Mouse (Mus musculus) erythroblast, embryonic 14.5 days (primary cell): ENCODE data around the gene Map3k10. TPM values are rescaled to one million over a fixed set of nuclear protein-coding genes. Genes with fewer than 3 reads are reported as not detected.
"Not testable (repeated sequence)": the region's sequence is repeated elsewhere in the genome, so short reads cannot be mapped to it uniquely, and the experiment has no call there.

Experiments
- H3K27me3 ChIP-seq: 2 replicates; pipeline ENCODE4 v1.6.1; 2012; ENCODE audit warnings: inconsistent platforms; ENCODE audit not compliant: control insufficient read depth
- H3K36me3 ChIP-seq: 2 replicates; pipeline ENCODE4 v1.6.1; 2012; ENCODE audit warnings: mild to moderate bottlenecking, inconsistent platforms; ENCODE audit not compliant: control insufficient read depth
- H3K4me1 ChIP-seq: 2 replicates; pipeline ENCODE4 v1.6.1; 2012; ENCODE audit warnings: inconsistent platforms; ENCODE audit not compliant: control insufficient read depth
- H3K4me3 ChIP-seq: replicated peaks from 2 replicates; pipeline ENCODE3; 2012; ENCODE audit warnings: moderate library complexity, mild to moderate bottlenecking, inconsistent platforms
- H3K9me3 ChIP-seq: 2 replicates; pipeline ENCODE4 v1.6.1; 2012; ENCODE audit warnings: low read length, inconsistent platforms, mixed read lengths; ENCODE audit not compliant: control insufficient read depth
- GATA1 ChIP-seq: IDR thresholded peaks from 2 replicates; pipeline ENCODE4 v1.6.1; 2012; ENCODE audit warnings: low read length, inconsistent platforms, mixed read lengths
- TAL1 ChIP-seq: IDR thresholded peaks from 3 replicates; pipeline ENCODE4 v1.6.1; 2012; ENCODE audit warnings: low read length, inconsistent platforms, mixed read lengths
- polyA plus RNA-seq: library from polyadenylated mRNA; stranded (reverse); fragments of >175 nt; gene quantifications from 2 replicates; pipeline ENCODE4 v1.2.3, GENCODE M21; 2012

Map3k10 gene
- polyA plus RNA-seq, 1 experiment = 2.0 TPM

DNA sequence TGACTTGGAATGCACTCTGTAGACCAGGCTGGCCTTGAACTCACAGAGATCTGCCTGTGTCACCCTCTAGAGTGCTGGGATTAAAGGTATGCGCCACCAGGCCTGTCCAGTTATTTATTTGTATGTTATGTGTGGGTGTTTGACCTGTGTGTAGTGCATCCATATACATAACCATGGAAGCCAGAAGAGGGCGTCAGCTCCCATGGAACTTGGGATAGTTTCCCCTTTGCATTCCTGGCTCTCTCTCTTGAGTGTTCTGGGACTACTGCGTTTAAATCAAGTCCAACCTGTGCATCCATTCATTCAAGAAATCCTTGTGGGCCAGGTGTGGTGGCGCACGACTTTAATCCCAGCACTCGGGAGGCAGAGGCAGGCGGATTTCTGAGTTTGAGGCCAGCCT, 27.9 kb downstream of the Map3k10 start:
- Histone ChIP-seq H3K9me3 (no peaks in the 10 kb centered on the region), H3K27me3 (peaks cover 1% of the 10 kb centered on the region), H3K4me3 (no peak overlapping the region), H3K36me3 (no peaks in the 10 kb centered on the region), H3K4me1 (peaks cover 8% of the 10 kb centered on the region)
- TF ChIP-seq TAL1 (no peak), GATA1 (no peak)

GRCm38 (mm10) chr7:27644471-27644870, 29.9 kb downstream of the Map3k10 start:
- Histone ChIP-seq H3K4me1 (no peaks in the 10 kb centered on the region), H3K27me3 (no peaks in the 10 kb centered on the region), H3K4me3 (no peak overlapping the region), H3K36me3 (peaks cover 6% of the 10 kb centered on the region), H3K9me3 (no peaks in the 10 kb centered on the region)
- TF ChIP-seq GATA1 (no peak), TAL1 (no peak)

DNA sequence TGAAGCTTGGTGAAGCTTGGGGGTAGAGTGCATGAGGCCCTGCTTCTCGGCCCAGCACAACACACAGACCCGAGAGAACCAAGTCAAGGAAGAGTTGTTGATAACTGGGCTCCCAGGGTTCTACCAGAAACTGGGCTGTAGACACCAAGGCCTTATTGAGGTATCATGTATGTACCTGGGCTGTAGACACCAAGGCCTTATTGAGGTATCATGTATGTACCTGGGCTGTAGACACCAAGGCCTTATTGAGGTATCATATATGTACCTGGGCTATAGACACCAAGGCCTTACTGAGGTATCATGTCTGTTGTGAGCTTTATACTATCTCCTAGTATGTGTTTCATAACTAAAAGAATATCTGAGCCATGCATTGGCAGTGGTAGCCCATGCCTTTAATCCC, 39.3 kb downstream of the Map3k10 start:
- not testable (repeated sequence) for H3K4me3 ChIP-seq, H3K27me3 ChIP-seq, H3K4me1 ChIP-seq, H3K9me3 ChIP-seq
- peaks cover 87% of the 10 kb centered on the region for H3K36me3 ChIP-seq

DNA sequence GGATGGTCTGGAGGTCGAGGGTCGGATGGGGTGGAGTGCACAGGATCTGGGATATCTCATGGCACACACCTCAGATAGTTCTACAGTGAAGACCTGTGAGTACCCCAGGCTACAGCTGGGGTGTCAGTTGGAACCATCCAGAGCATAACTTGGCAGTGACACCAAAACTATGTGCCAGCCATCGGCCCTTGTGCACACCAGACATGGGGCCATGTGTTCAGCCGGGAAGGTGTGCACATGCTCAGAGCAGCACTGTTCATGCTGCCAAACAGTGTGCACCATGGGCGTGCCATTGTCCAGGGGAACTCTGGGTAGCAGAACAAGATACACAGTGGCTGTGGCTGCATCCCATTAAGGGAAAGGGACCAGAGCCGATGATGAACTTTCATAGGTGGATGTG, 39.7 kb downstream of the Map3k10 start:
- peaks cover 88% of the 10 kb centered on the region for H3K36me3 ChIP-seq
- TF ChIP-seq GATA1 = no peak
- TF ChIP-seq TAL1 = no peak

DNA sequence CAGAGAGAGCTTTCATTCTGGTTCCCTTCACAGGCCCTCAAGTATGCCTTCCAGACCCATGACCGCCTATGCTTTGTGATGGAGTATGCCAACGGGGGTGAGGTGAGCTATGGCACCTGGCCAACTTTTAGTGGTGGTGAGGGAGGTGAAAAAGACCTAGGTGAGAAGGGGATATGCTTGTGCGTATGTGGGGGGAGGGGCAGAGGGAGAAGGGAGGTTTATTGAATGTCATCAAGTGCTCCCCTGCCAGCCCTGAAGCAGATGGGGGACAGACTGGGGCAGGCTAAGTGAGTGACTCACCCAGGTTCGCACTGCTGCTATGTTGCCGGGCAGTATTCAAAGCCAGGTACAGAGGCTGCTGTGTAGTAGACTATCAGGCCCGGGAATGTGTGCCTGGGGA, 41.2 kb downstream of the Map3k10 start:
- TF ChIP-seq TAL1 (no peak), GATA1 (no peak)
- Histone ChIP-seq H3K4me1 (no peaks in the 10 kb centered on the region), H3K27me3 (no peaks in the 10 kb centered on the region), H3K9me3 (no peaks in the 10 kb centered on the region), H3K36me3 (peaks cover 91% of the 10 kb centered on the region), H3K4me3 (no peak overlapping the region)

More for the DNA sequence above, 39.7 kb downstream of the Map3k10 start:
- Histone ChIP-seq H3K9me3 (no peaks in the 10 kb centered on the region), H3K4me1 (no peaks in the 10 kb centered on the region), H3K27me3 (no peaks in the 10 kb centered on the region), H3K4me3 (no peak overlapping the region)

DNA sequence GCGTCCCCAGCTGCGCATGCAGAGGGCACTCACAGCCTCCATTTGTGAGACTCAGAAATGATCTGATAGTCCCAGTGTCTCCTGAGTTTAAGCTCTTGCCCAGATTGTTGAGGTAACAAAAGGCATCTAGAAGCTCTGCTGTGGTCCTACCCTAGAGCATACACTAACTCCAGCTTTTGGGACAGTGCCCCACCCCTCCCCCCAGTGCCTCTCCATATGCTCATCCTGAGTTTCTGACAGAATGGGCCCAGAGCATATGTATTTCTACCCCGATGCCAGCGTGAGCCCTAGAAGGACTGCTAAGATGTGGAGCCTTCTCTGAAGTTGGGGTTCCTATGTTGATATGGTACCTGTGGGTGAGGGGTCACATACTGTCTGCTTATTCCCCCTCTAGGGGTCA, 43.0 kb downstream of the Map3k10 start:
- Histone ChIP-seq H3K4me3 (no peak overlapping the region), H3K27me3 (no peaks in the 10 kb centered on the region), H3K4me1 (no peaks in the 10 kb centered on the region), H3K9me3 (no peaks in the 10 kb centered on the region), H3K36me3 (peaks cover 91% of the 10 kb centered on the region)
- TF ChIP-seq GATA1 (no peak), TAL1 (no peak)

DNA sequence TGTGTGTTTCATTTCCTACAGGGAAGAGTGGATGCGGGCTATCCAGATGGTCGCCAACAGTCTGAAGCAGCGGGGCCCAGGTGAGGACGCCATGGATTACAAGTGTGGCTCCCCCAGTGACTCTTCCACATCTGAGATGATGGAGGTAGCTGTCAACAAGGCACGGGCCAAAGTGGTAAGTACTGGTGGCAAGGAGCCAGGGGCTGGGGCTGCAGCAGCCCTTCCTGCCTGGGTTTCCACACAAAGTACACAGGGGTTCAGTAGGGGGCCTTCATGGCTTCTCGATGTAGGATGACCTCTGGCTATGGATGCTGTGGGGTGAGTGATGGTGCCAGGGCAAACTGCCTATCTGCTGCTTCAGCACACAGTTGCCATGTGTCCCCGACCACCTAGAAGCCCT, 45.6 kb downstream of the Map3k10 start:
- H3K9me3 ChIP-seq, H3K4me3 ChIP-seq, H3K27me3 ChIP-seq, H3K4me1 ChIP-seq: not testable (repeated sequence)
- H3K36me3 ChIP-seq = peaks cover 94% of the 10 kb centered on the region

- peaks cover 95% of the 10 kb centered on the region for H3K36me3 ChIP-seq
- no peak for TF ChIP-seq GATA1
- TF ChIP-seq TAL1 = no peak
- no peaks in the 10 kb centered on the region for H3K4me1 ChIP-seq
- H3K4me3 ChIP-seq = no peak overlapping the region
- H3K27me3 ChIP-seq = no peaks in the 10 kb centered on the region
- no peaks in the 10 kb centered on the region for H3K9me3 ChIP-seq
Observed at GRCm38 (mm10) chr7:27628190-27628589, 46.2 kb downstream of the Map3k10 start.

DNA sequence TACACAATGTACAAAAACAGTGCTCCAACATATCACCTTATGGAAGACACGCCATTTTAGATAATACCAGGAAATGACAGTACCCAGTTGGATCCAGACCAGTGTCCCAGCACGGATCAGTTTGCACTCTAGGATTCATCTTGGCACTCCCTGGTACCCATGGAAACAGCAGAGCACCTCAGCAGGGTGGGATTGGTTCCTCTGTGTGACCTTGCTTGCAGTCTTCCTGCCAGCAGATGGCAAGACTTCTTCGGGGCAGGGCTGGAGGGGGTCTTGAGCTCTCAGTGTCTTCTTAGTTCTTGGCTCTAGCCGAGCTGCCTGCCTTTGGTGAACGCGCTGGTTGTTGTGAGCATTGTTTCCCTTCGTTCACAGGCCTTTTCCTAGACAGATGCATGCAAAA, 46.7 kb downstream of the Map3k10 start:
- no peaks in the 10 kb centered on the region for H3K9me3 ChIP-seq
- no peak overlapping the region for H3K4me3 ChIP-seq
- H3K27me3 ChIP-seq = no peaks in the 10 kb centered on the region
- TF ChIP-seq TAL1 (no peak), GATA1 (no peak)
- peaks cover 94% of the 10 kb centered on the region for H3K36me3 ChIP-seq
- no peaks in the 10 kb centered on the region for H3K4me1 ChIP-seq

DNA sequence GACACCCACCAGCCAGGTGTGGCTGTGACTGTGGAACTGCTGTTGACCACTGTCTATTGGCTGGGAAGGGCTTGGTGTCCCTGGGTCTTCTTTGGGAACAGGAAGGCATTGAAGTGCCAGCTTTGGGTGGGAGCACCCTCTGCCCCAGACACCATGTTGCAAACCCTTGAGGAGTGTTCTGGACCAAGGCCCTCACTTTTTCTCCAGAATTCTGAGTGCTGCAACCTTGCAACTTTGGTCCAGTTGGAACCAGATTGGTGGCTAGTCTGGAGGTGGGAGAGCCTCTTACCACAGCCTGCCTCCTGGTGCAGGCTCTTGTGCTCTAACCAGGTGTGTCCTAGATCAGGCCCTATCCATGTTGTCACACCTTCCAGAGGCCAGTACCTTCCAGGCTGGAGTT, 49.4 kb downstream of the Map3k10 start:
- Histone ChIP-seq H3K4me3 (no peak overlapping the region), H3K4me1 (no peaks in the 10 kb centered on the region), H3K27me3 (no peaks in the 10 kb centered on the region), H3K36me3 (peaks cover 99% of the 10 kb centered on the region), H3K9me3 (no peaks in the 10 kb centered on the region)
- TF ChIP-seq GATA1 (no peak), TAL1 (no peak)

DNA sequence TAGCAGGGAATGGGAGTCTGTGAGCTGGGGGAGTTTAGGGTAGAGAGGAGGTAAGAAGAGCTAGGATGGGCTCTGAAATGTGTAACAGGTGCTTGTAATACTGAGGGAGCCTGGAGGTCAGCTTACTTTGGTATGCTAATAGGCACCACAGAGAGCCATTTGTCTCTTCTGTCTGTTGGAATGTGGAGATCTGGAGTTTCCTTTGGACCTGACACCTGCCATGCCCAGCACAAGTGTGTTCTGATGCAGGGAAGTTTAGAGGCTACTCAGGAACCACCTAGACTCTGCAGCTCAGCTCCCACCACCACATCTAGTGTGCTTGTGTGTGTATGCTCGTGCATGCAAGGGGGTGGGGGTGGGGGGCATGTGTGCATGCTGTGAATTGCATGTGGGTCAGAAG, 52.2 kb downstream of the Map3k10 start:
- peaks cover 99% of the 10 kb centered on the region for H3K36me3 ChIP-seq

More for the DNA sequence above, 52.2 kb downstream of the Map3k10 start:
- H3K27me3 ChIP-seq = no peaks in the 10 kb centered on the region
- TF ChIP-seq GATA1 (no peak), TAL1 (no peak)
- no peaks in the 10 kb centered on the region for H3K9me3 ChIP-seq
- H3K4me3 ChIP-seq = no peak overlapping the region
- H3K4me1 ChIP-seq = no peaks in the 10 kb centered on the region
